Mouse (Mus musculus) stomach, postnatal 0 days (tissue): ENCODE results near the gene Ino80.

Experiments used
- CTCF ChIP-seq: IDR thresholded peaks from 2 replicates; pipeline ENCODE4 v1.5.1; 2016; ENCODE audit warnings: antibody characterized with exemption, low read depth, mild to moderate bottlenecking, moderate library complexity
- EP300 ChIP-seq: optimal IDR thresholded peaks from 2 replicates; pipeline ENCODE3; 2016; ENCODE audit warnings: antibody characterized with exemption

GRCm38 (mm10) chr2:119413819-119414218 lies 63.7 kb downstream of the Ino80 start:
- TF ChIP-seq CTCF (peak; percentile 81), EP300 (no peak)
